Comparison of ENCODE assay signal across 8 mouse cellular contexts in genomic region chr12:83502190-83502589, GRCm38 (mm10). TPM values are rescaled to one million over a fixed set of nuclear protein-coding genes. Genes with fewer than 3 reads are reported as not detected.
DNase-seq lines count a peak whose midpoint lies in the region; ATAC-seq lines count a peak whose summit lies in the region.

No protein-coding gene starts in this region.

- H3K9ac ChIP-seq in lung, embryonic 16.5 days (ENCODE audit: low read length) = no peak overlapping the region

- no peaks in the 10 kb centered on the region for H3K36me3 ChIP-seq in lung, embryonic 16.5 days (ENCODE audit: control insufficient read depth, insufficient read depth, low read length)

- no peak overlapping the region for H3K4me3 ChIP-seq in lung, embryonic 16.5 days (ENCODE audit: low read length)

- no peak overlapping the region for H3K27ac ChIP-seq in lung, embryonic 16.5 days (ENCODE audit: low read length)

- 8% methylated on average over 9 of the region's 9 CpGs for WGBS in lung, embryonic 16.5 days

- no peaks in the 10 kb centered on the region for H3K27me3 ChIP-seq in lung, embryonic 16.5 days (ENCODE audit: control insufficient read depth, insufficient read depth, low read depth, low read length)

- no peaks in the 10 kb centered on the region for H3K4me1 ChIP-seq in lung, embryonic 16.5 days (replicated peaks; ENCODE audit: control insufficient read depth, insufficient read depth, low read length)

- H3K4me2 ChIP-seq in lung, embryonic 16.5 days (ENCODE audit: low read depth, low read length) = no peak overlapping the region

- intact Hi-C loops in heart, postnatal 25 days (cut with DNase I) = loop anchor here (1.0 to 5.0 kb wide), 2 partner anchors 290 to 388 kb away; no protein-coding TSS in a partner anchor

- ATAC-seq in CD4-positive, CD25-positive, alpha-beta regulatory T cell, adult 4 months = peak; percentile 61
- peak; percentile 50; the same call in 1 of the 2 replicates for ATAC-seq in frontal cortex, adult (ENCODE audit: low TSS enrichment)
- peak; percentile 31; the same call in 1 of the 2 replicates for ATAC-seq in lung, embryonic 16.5 days (ENCODE audit: low read depth)

- DNase-seq in heart, adult 11 months = peak; percentile 85
- no peak for DNase-seq in heart, postnatal 25 days (ENCODE audit: low spot score)
- peak; percentile 52 for DNase-seq in cerebellum, adult 11-12 months
- peak; percentile 78 for DNase-seq in layer of hippocampus, adult 11-12 months (ENCODE audit: low spot score)
- peak; percentile 46 for DNase-seq in spleen, adult 12 weeks (ENCODE audit: low spot score)

- no peaks in the 10 kb centered on the region for H3K9me3 ChIP-seq in lung, embryonic 16.5 days (ENCODE audit: control insufficient read depth, low read length)

RNA-seq across cellular contexts. Expression of gene Dpf3, which starts 14.7 kb away (rescaled TPM):
- 10 to 100 TPM; 17.4 to 21.3 TPM for total RNA-seq in heart, postnatal 25 days (2021)
- polyA plus RNA-seq in CD4-positive, CD25-positive, alpha-beta regulatory T cell, adult 4 months (2017; shearing (Covaris generic)) = under 1 TPM in 1 of 2 experiments, not detected in 1; 0.58 TPM
- polyA plus RNA-seq in lung, embryonic 16.5 days (2015; fragmentation: Nextera tagmentation; extraction: Ambion mirVana) = 2.1 and 3.9 TPM in 2 replicates

RNA-seq across cellular contexts. Expression of gene Dcaf4, which starts 18.1 kb away (rescaled TPM):
- 10 to 100 TPM; 14.1 to 15.2 TPM for total RNA-seq in heart, postnatal 25 days (2021)
- 10 to 100 TPM; 22.4 to 37.4 TPM for polyA plus RNA-seq in CD4-positive, CD25-positive, alpha-beta regulatory T cell, adult 4 months (2017; shearing (Covaris generic))
- polyA plus RNA-seq in lung, embryonic 16.5 days (2015; fragmentation: Nextera tagmentation; extraction: Ambion mirVana) = 23.6 and 23.7 TPM in 2 replicates
